Mouse (Mus musculus): Measurements from ENCODE around the gene Limd2. TPM values are rescaled to one million over a fixed set of nuclear protein-coding genes. Genes with fewer than 3 reads are reported as not detected.

Limd2 gene
- polyA plus RNA-seq, 1 experiment from 2014 or later = 169 TPM

GRCm38 (mm10) chr11:106194155-106194541 is 33.5 kb upstream of the Limd2 start:
- Histone ChIP-seq H3K9ac (ENCODE audit: low read depth, low read length) (peak overlapping the region; percentile 82), H3K4me1 (ENCODE audit: control insufficient read depth, insufficient read depth, low read length) (peaks cover 5% of the 10 kb centered on the region), H3K4me2 (ENCODE audit: low read depth, low read length) (peak overlapping the region; percentile 74), H3K27me3 (replicated peaks; ENCODE audit: control insufficient read depth, insufficient read depth, low read length) (no peaks in the 10 kb centered on the region), H3K27ac (replicated peaks; ENCODE audit: low read depth, low read length) (peak overlapping the region; percentile 82), H3K4me3 (ENCODE audit: low read depth, low read length) (peak overlapping the region; percentile 78), H3K9me3 (ENCODE audit: control insufficient read depth, low read length) (no peaks in the 10 kb centered on the region), H3K36me3 (ENCODE audit: control insufficient read depth, insufficient read depth, low read length) (peaks cover 28% of the 10 kb centered on the region)
- no peak for DNase-seq (ENCODE audit: low spot score)
- WGBS = 28% methylated on average over 3 of the region's 3 CpGs
- ATAC-seq (ENCODE audit: low read depth) = no peak

- H3K9ac ChIP-seq (ENCODE audit: low read depth, low read length) = peak overlapping the region; percentile 82
- peaks cover 22% of the 10 kb centered on the region for H3K36me3 ChIP-seq (ENCODE audit: control insufficient read depth, insufficient read depth, low read length)
- no peaks in the 10 kb centered on the region for H3K9me3 ChIP-seq (ENCODE audit: control insufficient read depth, low read length)
- H3K4me1 ChIP-seq (ENCODE audit: control insufficient read depth, insufficient read depth, low read length) = peaks cover 5% of the 10 kb centered on the region
- ATAC-seq (ENCODE audit: low read depth) (peak; percentile 96), DNase-seq (ENCODE audit: low spot score) (peak; percentile 99)
- H3K4me3 ChIP-seq (ENCODE audit: low read depth, low read length) = peak overlapping the region; percentile 78
- WGBS = 0% methylated on average over 23 of the region's 44 CpGs
- peak overlapping the region; percentile 74 for H3K4me2 ChIP-seq (ENCODE audit: low read depth, low read length)
- H3K27me3 ChIP-seq (replicated peaks; ENCODE audit: control insufficient read depth, insufficient read depth, low read length) = no peaks in the 10 kb centered on the region
- peak overlapping the region; percentile 86 for H3K27ac ChIP-seq (replicated peaks; ENCODE audit: low read depth, low read length)
These were observed 32.9 kb upstream of the Limd2 start for GRCm38 (mm10) chr11:106193371-106194154.

DNA sequence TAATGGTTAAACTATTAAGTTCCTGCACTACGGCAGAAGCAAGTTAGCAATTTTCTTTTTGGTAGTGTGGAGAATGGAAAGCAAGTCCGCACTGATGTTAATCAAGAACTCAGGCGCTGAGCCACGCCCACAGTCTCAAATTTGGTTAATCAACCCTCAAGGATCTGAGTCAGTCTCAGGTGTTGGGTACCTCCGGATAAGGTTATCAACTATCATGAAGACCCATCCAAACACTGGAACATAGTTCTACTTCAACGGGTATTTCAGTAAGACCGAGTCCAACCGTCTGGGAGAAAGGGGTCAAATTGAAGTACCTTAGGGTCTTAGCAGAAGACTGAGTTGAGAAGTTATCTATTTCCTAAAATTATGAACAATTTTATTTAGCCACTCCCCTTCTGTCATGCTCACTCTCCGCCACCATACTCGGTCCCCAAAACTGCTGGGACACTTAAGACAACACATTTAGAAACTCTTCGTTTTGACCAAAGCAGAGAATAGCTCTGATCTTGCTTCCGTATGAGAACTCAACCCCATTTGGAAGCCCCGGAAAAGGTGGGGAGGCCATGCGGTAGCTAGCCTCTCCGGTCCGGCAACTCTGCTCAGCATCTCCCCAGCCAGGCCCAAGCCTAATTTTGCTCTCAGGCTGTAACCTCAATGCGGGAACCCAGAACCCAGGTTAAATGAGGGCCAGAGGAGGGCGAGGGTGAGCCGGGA is 32.2 kb upstream of the Limd2 start:
- H3K4me1 ChIP-seq (ENCODE audit: control insufficient read depth, insufficient read depth, low read length) = peaks cover 5% of the 10 kb centered on the region
- H3K27me3 ChIP-seq (replicated peaks; ENCODE audit: control insufficient read depth, insufficient read depth, low read length) = no peaks in the 10 kb centered on the region
- H3K4me2 ChIP-seq (ENCODE audit: low read depth, low read length) = peak overlapping the region; percentile 74
- 6% methylated on average over 19 of the region's 19 CpGs for WGBS
- H3K4me3 ChIP-seq (ENCODE audit: low read depth, low read length) = peak overlapping the region; percentile 78
- ATAC-seq (ENCODE audit: low read depth) (peak; percentile 64), DNase-seq (ENCODE audit: low spot score) (no peak)
- H3K9me3 ChIP-seq (ENCODE audit: control insufficient read depth, low read length) = no peaks in the 10 kb centered on the region
- H3K9ac ChIP-seq (ENCODE audit: low read depth, low read length) = peak overlapping the region; percentile 82
- peaks cover 14% of the 10 kb centered on the region for H3K36me3 ChIP-seq (ENCODE audit: control insufficient read depth, insufficient read depth, low read length)
- H3K27ac ChIP-seq (replicated peaks; ENCODE audit: low read depth, low read length) = peak overlapping the region; percentile 86

DNA sequence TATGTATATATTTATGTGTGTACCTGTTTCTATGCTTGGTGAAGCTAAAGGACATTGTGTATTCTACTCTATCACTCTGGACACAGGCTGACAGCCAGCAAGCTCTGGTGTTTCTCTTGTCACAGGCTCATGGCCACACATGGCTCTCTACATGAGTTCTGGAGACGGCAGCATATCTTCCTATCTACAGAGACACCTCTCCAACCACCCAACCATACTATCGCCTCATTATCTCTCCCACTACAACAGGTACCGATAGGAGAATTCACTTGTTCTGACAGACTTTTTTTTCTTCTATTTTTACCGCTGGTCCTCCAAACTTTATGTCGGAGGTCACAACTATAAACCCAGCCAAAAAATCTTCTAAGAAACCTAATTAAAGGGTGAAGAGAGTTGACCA is 31.6 kb upstream of the Limd2 start:
- DNase-seq (ENCODE audit: low spot score) (no peak), ATAC-seq (ENCODE audit: low read depth) (no peak)
- Histone ChIP-seq H3K9me3 (ENCODE audit: control insufficient read depth, low read length) (no peaks in the 10 kb centered on the region), H3K4me2 (ENCODE audit: low read depth, low read length) (peak overlapping the region; percentile 74), H3K4me3 (ENCODE audit: low read depth, low read length) (peak overlapping the region; percentile 78), H3K36me3 (ENCODE audit: control insufficient read depth, insufficient read depth, low read length) (peaks cover 9% of the 10 kb centered on the region), H3K27ac (replicated peaks; ENCODE audit: low read depth, low read length) (no peak overlapping the region; the same call in 1 of the 2 replicates), H3K27me3 (replicated peaks; ENCODE audit: control insufficient read depth, insufficient read depth, low read length) (no peaks in the 10 kb centered on the region), H3K9ac (ENCODE audit: low read depth, low read length) (peak overlapping the region; percentile 82; the same call in 1 of the 2 replicates), H3K4me1 (ENCODE audit: control insufficient read depth, insufficient read depth, low read length) (peaks cover 5% of the 10 kb centered on the region)
- WGBS = 83% methylated on average over 5 of the region's 5 CpGs

GRCm38 (mm10) chr11:106191716-106192115 is 31.1 kb upstream of the Limd2 start:
- Histone ChIP-seq H3K9ac (ENCODE audit: low read depth, low read length) (no peak overlapping the region), H3K4me1 (ENCODE audit: control insufficient read depth, insufficient read depth, low read length) (peaks cover 5% of the 10 kb centered on the region), H3K4me2 (ENCODE audit: low read depth, low read length) (no peak overlapping the region), H3K9me3 (ENCODE audit: control insufficient read depth, low read length) (no peaks in the 10 kb centered on the region), H3K4me3 (ENCODE audit: low read depth, low read length) (no peak overlapping the region), H3K36me3 (ENCODE audit: control insufficient read depth, insufficient read depth, low read length) (peaks cover 6% of the 10 kb centered on the region; the same call in 1 of the 2 replicates), H3K27me3 (replicated peaks; ENCODE audit: control insufficient read depth, insufficient read depth, low read length) (no peaks in the 10 kb centered on the region), H3K27ac (replicated peaks; ENCODE audit: low read depth, low read length) (no peak overlapping the region)
- 90% methylated on average over 3 of the region's 3 CpGs for WGBS
- ATAC-seq (ENCODE audit: low read depth) = no peak
- DNase-seq (ENCODE audit: low spot score) = no peak

GRCm38 (mm10) chr11:106187326-106187725 is 26.7 kb upstream of the Limd2 start:
- ATAC-seq (ENCODE audit: low read depth) (no peak), DNase-seq (ENCODE audit: low spot score) (no peak)
- Histone ChIP-seq H3K36me3 (ENCODE audit: control insufficient read depth, insufficient read depth, low read length) (peaks cover 25% of the 10 kb centered on the region), H3K4me2 (ENCODE audit: low read depth, low read length) (no peak overlapping the region), H3K27me3 (replicated peaks; ENCODE audit: control insufficient read depth, insufficient read depth, low read length) (no peaks in the 10 kb centered on the region), H3K4me1 (ENCODE audit: control insufficient read depth, insufficient read depth, low read length) (peaks cover 1% of the 10 kb centered on the region), H3K9me3 (ENCODE audit: control insufficient read depth, low read length) (no peaks in the 10 kb centered on the region), H3K27ac (replicated peaks; ENCODE audit: low read depth, low read length) (no peak overlapping the region), H3K9ac (ENCODE audit: low read depth, low read length) (no peak overlapping the region), H3K4me3 (ENCODE audit: low read depth, low read length) (no peak overlapping the region)
- WGBS = 90% methylated on average over 4 of the region's 4 CpGs

DNA sequence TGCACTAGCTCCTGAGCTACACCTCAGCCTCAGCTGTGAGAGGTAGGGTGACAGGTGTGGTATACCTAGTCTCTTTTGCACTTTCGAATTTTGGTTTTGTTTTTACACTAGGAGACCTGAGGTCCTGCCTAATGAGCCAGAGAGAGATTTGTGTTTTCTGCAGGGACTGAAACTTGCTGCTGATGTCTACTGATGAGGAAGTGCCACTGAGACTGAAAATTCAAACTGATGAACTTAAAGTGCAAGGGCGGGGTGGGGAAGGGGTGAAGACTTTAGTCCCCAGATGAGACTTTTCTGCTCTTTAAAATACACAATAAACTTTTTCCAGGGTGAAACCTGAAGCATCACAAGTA is 19.8 kb upstream of the Limd2 start:
- Histone ChIP-seq H3K27ac (replicated peaks; ENCODE audit: low read depth, low read length) (peak overlapping the region; percentile 55; the same call in 1 of the 2 replicates), H3K9ac (ENCODE audit: low read depth, low read length) (no peak overlapping the region)

GRCm38 (mm10) chr11:106179711-106180448 is 19.2 kb upstream of the Limd2 start:
- ATAC-seq (ENCODE audit: low read depth) = 0 out of 2 replicates have a peak, but pooled peaks have one; percentile 33
- DNase-seq (ENCODE audit: low spot score) = peak; percentile 33
- H3K27ac ChIP-seq (replicated peaks; ENCODE audit: low read depth, low read length) = peak overlapping the region; percentile 55; the same call in 1 of the 2 replicates
- no peak overlapping the region for H3K4me2 ChIP-seq (ENCODE audit: low read depth, low read length)
- H3K9me3 ChIP-seq (ENCODE audit: control insufficient read depth, low read length) = no peaks in the 10 kb centered on the region
- no peaks in the 10 kb centered on the region for H3K27me3 ChIP-seq (replicated peaks; ENCODE audit: control insufficient read depth, insufficient read depth, low read length)
- no peak overlapping the region for H3K4me3 ChIP-seq (ENCODE audit: low read depth, low read length)
- peaks cover 26% of the 10 kb centered on the region for H3K36me3 ChIP-seq (ENCODE audit: control insufficient read depth, insufficient read depth, low read length)
- H3K4me1 ChIP-seq (ENCODE audit: control insufficient read depth, insufficient read depth, low read length) = no peaks in the 10 kb centered on the region; the same call in 1 of the 2 replicates
- WGBS = 55% methylated on average over 7 of the region's 7 CpGs
- H3K9ac ChIP-seq (ENCODE audit: low read depth, low read length) = no peak overlapping the region

More for the DNA sequence above, 19.8 kb upstream of the Limd2 start:
- Histone ChIP-seq H3K4me2 (ENCODE audit: low read depth, low read length) (no peak overlapping the region), H3K4me1 (ENCODE audit: control insufficient read depth, insufficient read depth, low read length) (no peaks in the 10 kb centered on the region; the same call in 1 of the 2 replicates), H3K36me3 (ENCODE audit: control insufficient read depth, insufficient read depth, low read length) (peaks cover 26% of the 10 kb centered on the region), H3K27me3 (replicated peaks; ENCODE audit: control insufficient read depth, insufficient read depth, low read length) (no peaks in the 10 kb centered on the region), H3K4me3 (ENCODE audit: low read depth, low read length) (no peak overlapping the region), H3K9me3 (ENCODE audit: control insufficient read depth, low read length) (no peaks in the 10 kb centered on the region)
- 93% methylated on average over 2 of the region's 2 CpGs for WGBS
- ATAC-seq (ENCODE audit: low read depth) (no peak), DNase-seq (ENCODE audit: low spot score) (no peak)
